Mouse (Mus musculus): Measurements from ENCODE around the gene Golph3. TPM values are rescaled to one million over a fixed set of nuclear protein-coding genes. Genes with fewer than 3 reads are reported as not detected.

Gene Golph3
- total RNA-seq, 2 experiments from 2014 or later = 77.0 to 80.0 TPM

- no peak for DNase-seq
- intact Hi-C loops (cut with DNase I) = no loop called here
- H3K4me3 ChIP-seq = no peak overlapping the region
- H3K27ac ChIP-seq = no peak overlapping the region
- no peak for TF ChIP-seq CTCF (IDR thresholded peaks at IDR 0.05)
Observed at GRCm38 (mm10) chr15:12348950-12349349, 27.7 kb downstream of the Golph3 start.

GRCm38 (mm10) chr15:12349840-12350239, 28.6 kb downstream of the Golph3 start:
- no peak overlapping the region for H3K4me3 ChIP-seq
- H3K27ac ChIP-seq = no peak overlapping the region
- intact Hi-C loops (cut with DNase I) = no loop called here
- no peak for TF ChIP-seq CTCF (IDR thresholded peaks at IDR 0.05)
- DNase-seq = no peak

GRCm38 (mm10) chr15:12351470-12351869, 30.2 kb downstream of the Golph3 start:
- Histone ChIP-seq H3K27ac (no peak overlapping the region), H3K4me3 (no peak overlapping the region)
- DNase-seq = no peak
- intact Hi-C loops (cut with DNase I) = no loop called here
- TF ChIP-seq CTCF (IDR thresholded peaks at IDR 0.05) = no peak

- intact Hi-C loops (cut with DNase I) = no loop called here
- peak; percentile 20; the same call in 1 of the 2 replicates for TF ChIP-seq CTCF (IDR thresholded peaks at IDR 0.05)
- Histone ChIP-seq H3K4me3 (no peak overlapping the region), H3K27ac (no peak overlapping the region)
- no peak for DNase-seq
Observed at GRCm38 (mm10) chr15:12354281-12354810, 33.1 kb downstream of the Golph3 start.

- Histone ChIP-seq H3K27ac (no peak overlapping the region), H3K4me3 (no peak overlapping the region)
- TF ChIP-seq CTCF (IDR thresholded peaks at IDR 0.05) = no peak
- DNase-seq = no peak
- intact Hi-C loops (cut with DNase I) = no loop called here
Observed at GRCm38 (mm10) chr15:12355261-12355660, 34.0 kb downstream of the Golph3 start.

- intact Hi-C loops (cut with DNase I) = no loop called here
- H3K27ac ChIP-seq = no peak overlapping the region
- DNase-seq = no peak
- H3K4me3 ChIP-seq = no peak overlapping the region
- no peak for TF ChIP-seq CTCF (IDR thresholded peaks at IDR 0.05)
Observed at GRCm38 (mm10) chr15:12355907-12356306, 34.7 kb downstream of the Golph3 start.

- H3K27ac ChIP-seq = no peak overlapping the region
- DNase-seq = no peak
- no peak for TF ChIP-seq CTCF (IDR thresholded peaks at IDR 0.05)
- H3K4me3 ChIP-seq = no peak overlapping the region
- intact Hi-C loops (cut with DNase I) = no loop called here
Observed at GRCm38 (mm10) chr15:12357459-12357858, 36.2 kb downstream of the Golph3 start.

- H3K27ac ChIP-seq = no peak overlapping the region
- TF ChIP-seq CTCF (IDR thresholded peaks at IDR 0.05) = no peak
- DNase-seq = no peak
- intact Hi-C loops (cut with DNase I) = no loop called here
- no peak overlapping the region for H3K4me3 ChIP-seq
Observed at GRCm38 (mm10) chr15:12358384-12358783, 37.1 kb downstream of the Golph3 start.

- TF ChIP-seq CTCF (IDR thresholded peaks at IDR 0.05) = no peak
- DNase-seq = no peak
- intact Hi-C loops (cut with DNase I) = no loop called here
- no peak overlapping the region for H3K4me3 ChIP-seq
- no peak overlapping the region for H3K27ac ChIP-seq
Observed at GRCm38 (mm10) chr15:12360519-12361212, 39.4 kb downstream of the Golph3 start.

- DNase-seq = no peak
- intact Hi-C loops (cut with DNase I) = no loop called here
- TF ChIP-seq CTCF (IDR thresholded peaks at IDR 0.05) = no peak
- H3K4me3 ChIP-seq = no peak overlapping the region
- no peak overlapping the region for H3K27ac ChIP-seq
Observed at GRCm38 (mm10) chr15:12362001-12362700, 40.9 kb downstream of the Golph3 start.

- Histone ChIP-seq H3K4me3 (no peak overlapping the region), H3K27ac (no peak overlapping the region)
- no peak for DNase-seq
- intact Hi-C loops (cut with DNase I) = no loop called here
- TF ChIP-seq CTCF (IDR thresholded peaks at IDR 0.05) = no peak
Observed at GRCm38 (mm10) chr15:12362701-12363040, 41.4 kb downstream of the Golph3 start.

GRCm38 (mm10) chr15:12364096-12364495, 42.8 kb downstream of the Golph3 start:
- intact Hi-C loops (cut with DNase I) = no loop called here
- no peak for DNase-seq
- no peak for TF ChIP-seq CTCF (IDR thresholded peaks at IDR 0.05)
- Histone ChIP-seq H3K27ac (no peak overlapping the region), H3K4me3 (no peak overlapping the region)

- intact Hi-C loops (cut with DNase I) = no loop called here
- no peak for DNase-seq
- TF ChIP-seq CTCF (IDR thresholded peaks at IDR 0.05) = no peak
- Histone ChIP-seq H3K27ac (no peak overlapping the region), H3K4me3 (no peak overlapping the region)
Observed at GRCm38 (mm10) chr15:12365416-12366071, 44.3 kb downstream of the Golph3 start.

Data from gastrocnemius, adult 2 months (tissue).